Mouse (Mus musculus) heart, postnatal 36 days (tissue): Measurements from ENCODE around the gene Tln2. TPM values are rescaled to one million over a fixed set of nuclear protein-coding genes. Genes with fewer than 3 reads are reported as not detected.

Source experiments
- DNase-seq, 2 experiments: peaks; one replicate each; pipeline ENCODE4 v3.0.0; 2021 to 2022
- intact Hi-C: fragments of 180-260 bp; cut with DNase I; formaldehyde crosslinking; loops from one replicate; pipeline ENCODE4 v1.15.1; 2025
- total RNA-seq, 2 experiments: library from RNA; stranded (reverse); gene quantifications; 2 replicates each; pipeline ENCODE4 v1.2.3; 2021

The Tln2 gene
- 10 to 100 TPM; 80.3 to 90.0 TPM for total RNA-seq

- no peak for DNase-seq
- intact Hi-C loops = no loop called here
Observed at GRCm38 (mm10) chr9:67559603-67560002, at the start of gene Tln2. Gene Tln2 (minus strand): TSS chr9:67559703.

GRCm38 (mm10) chr9:67609226-67609625, 49.7 kb upstream of the Tln2 start:
- intact Hi-C loops = no loop called here
- DNase-seq = no peak

GRCm38 (mm10) chr9:67607786-67608366, 48.4 kb upstream of the Tln2 start:
- intact Hi-C loops = no loop called here
- no peak for DNase-seq

GRCm38 (mm10) chr9:67607268-67607667, 47.8 kb upstream of the Tln2 start:
- no peak for DNase-seq
- intact Hi-C loops = no loop called here

- intact Hi-C loops = no loop called here
- peak in 1 of 2 experiments; percentile 18 for DNase-seq
Observed at GRCm38 (mm10) chr9:67605867-67606435, 46.4 kb upstream of the Tln2 start.

- intact Hi-C loops = no loop called here
- DNase-seq = no peak
Observed at GRCm38 (mm10) chr9:67604940-67605339, 45.4 kb upstream of the Tln2 start.

GRCm38 (mm10) chr9:67602347-67602746, 42.8 kb upstream of the Tln2 start:
- intact Hi-C loops = no loop called here
- no peak for DNase-seq

GRCm38 (mm10) chr9:67595221-67595620, 35.7 kb upstream of the Tln2 start:
- DNase-seq = no peak
- intact Hi-C loops = no loop called here

- intact Hi-C loops = no loop called here
- no peak for DNase-seq
Observed at GRCm38 (mm10) chr9:67593469-67594141, 34.1 kb upstream of the Tln2 start.

GRCm38 (mm10) chr9:67592726-67593125, 33.2 kb upstream of the Tln2 start:
- intact Hi-C loops = no loop called here
- no peak for DNase-seq

GRCm38 (mm10) chr9:67587111-67587510, 27.6 kb upstream of the Tln2 start:
- intact Hi-C loops = loop anchor here (5.0 kb wide), 2 partner anchors 40 to 45 kb away; no protein-coding TSS in a partner anchor
- no peak for DNase-seq

- intact Hi-C loops = loop anchor here (5.0 kb wide), 2 partner anchors 39 to 46 kb away; no protein-coding TSS in a partner anchor
- DNase-seq = no peak
Observed at GRCm38 (mm10) chr9:67586489-67586888, 27.0 kb upstream of the Tln2 start.

- intact Hi-C loops = loop anchor here (5.0 kb wide), 2 partner anchors 38 to 47 kb away; no protein-coding TSS in a partner anchor
- peak; percentile 66 to 78 for DNase-seq
Observed at GRCm38 (mm10) chr9:67584871-67585270, 25.4 kb upstream of the Tln2 start.

GRCm38 (mm10) chr9:67581581-67582280, 22.2 kb upstream of the Tln2 start:
- peak in 1 of 2 experiments; percentile 41 for DNase-seq
- intact Hi-C loops = no loop called here

GRCm38 (mm10) chr9:67579541-67579940, 20.0 kb upstream of the Tln2 start:
- intact Hi-C loops = no loop called here
- DNase-seq = no peak

GRCm38 (mm10) chr9:67574721-67575248, 15.3 kb upstream of the Tln2 start:
- intact Hi-C loops = no loop called here
- peak; percentile 20 to 40 for DNase-seq

- intact Hi-C loops = no loop called here
- no peak for DNase-seq
Observed at GRCm38 (mm10) chr9:67573683-67573979, 14.1 kb upstream of the Tln2 start.

GRCm38 (mm10) chr9:67572790-67573682, 13.5 kb upstream of the Tln2 start:
- intact Hi-C loops = no loop called here

GRCm38 (mm10) chr9:67565801-67566258, 6.3 kb upstream of the Tln2 start:
- DNase-seq = peak; percentile 53 to 67
- intact Hi-C loops = no loop called here

More at GRCm38 (mm10) chr9:67572790-67573682, 13.5 kb upstream of the Tln2 start:
- no peak for DNase-seq
